Mouse (Mus musculus): Measurements from ENCODE around the gene Mylpf.

The Mylpf gene

DNA sequence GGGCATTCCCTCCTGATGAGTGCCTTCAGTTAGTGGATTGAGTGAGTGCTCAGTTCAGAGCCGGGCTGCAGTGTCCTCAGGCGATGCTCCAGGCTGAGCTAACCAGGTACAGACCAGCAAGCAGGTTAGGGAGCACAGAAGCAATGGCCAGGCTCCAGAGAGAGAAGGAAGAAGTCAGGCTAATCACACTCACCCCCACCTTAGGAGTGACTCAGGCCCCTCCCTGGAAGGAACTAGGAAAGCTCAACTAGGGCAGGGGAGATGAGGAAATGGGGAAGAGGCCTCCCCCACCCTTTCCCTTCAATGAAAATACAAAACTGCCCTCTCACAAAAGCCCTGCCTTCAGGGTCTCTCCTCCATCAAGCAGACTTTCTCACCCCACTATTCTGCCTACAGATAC, 2.1 kb upstream of the Mylpf start:
- DNase-seq (ENCODE audit: low spot score) = no peak

DNA sequence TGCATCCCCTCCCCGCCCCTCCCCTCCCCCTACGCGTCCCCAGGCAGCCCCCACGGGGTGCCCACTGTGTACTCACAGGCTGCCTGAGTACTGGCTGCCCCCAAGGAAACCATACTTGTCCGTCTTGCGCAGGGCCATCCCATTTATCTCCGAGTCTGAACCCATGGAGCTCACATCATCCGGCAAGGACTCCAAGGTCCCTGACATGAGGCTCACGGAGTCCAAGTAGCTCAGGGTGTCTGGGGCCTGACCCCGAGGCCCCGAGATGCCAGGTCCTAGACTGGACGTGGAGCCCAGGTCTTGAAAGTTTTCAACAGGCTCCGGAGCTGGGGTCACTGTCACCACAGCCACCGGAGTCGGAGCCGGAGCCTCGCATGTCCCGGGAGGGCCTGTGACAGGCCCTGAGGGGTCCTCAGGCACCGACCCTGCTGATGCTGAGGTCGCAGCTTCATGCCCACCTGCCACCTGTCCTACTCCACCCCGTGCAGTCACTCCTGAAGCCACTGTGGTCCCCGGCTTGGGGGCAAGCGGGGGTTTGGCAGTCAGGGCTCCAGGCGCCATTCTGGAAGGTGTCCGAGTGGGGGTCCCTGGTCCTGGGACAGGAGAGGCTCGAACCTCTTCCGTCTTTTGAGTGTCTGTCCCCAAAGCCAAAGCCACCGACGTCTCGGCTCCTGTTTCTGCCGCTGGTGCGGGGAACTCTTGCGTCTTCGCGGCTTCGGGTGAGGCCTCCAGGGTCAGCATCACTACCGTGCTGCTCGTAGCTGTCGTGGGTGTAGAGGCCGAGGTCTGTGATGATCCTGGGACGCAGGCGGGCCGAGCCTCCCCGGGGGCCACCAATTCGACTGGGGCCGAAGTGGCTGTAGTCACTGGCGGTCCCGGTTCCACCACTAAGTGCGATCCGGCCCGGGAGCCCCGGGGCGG, 1.1 kb upstream of the Mylpf start:
- no peak for DNase-seq (ENCODE audit: low spot score)

DNA sequence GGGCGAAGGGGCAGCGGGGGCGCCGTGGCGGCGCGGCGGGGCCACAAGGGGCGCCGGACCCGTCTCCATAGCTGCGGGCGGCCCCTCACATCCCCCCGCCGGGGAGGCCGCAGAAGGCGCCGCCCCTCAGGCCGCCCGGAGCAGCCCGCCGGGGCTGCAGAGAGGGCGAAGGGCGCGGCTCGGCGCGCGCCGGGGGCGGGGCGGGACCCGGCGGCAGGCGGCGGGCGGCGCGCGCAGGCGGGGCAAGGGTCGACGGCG, 466 bp upstream of the Mylpf start, which contains the start of gene Tbc1d10b:
Tbc1d10b (minus strand) TSS at position 174 of the 258 bp plus-strand sequence.
- DNase-seq (ENCODE audit: low spot score) = no peak

DNA sequence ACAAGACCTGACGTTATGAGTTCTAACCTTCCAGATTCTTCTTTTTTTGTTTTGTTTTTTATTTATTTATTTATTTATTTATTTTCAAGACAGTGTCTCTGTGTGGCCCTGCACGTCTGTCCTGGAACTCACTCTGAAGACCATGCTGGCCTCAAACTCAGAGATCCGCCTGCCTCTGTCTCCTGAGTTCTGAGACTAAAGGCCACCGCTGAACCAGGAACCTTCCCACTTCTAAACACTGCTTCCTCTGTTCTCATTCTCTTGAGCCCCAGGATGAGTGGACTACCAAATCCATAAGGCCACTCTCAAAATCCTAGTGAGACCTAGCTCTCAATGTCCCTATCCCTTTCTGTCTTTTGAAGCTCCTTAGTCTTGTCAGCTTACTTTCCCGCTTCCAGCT, 1.2 kb downstream of the Mylpf start:
- DNase-seq (ENCODE audit: low spot score) = no peak

DNA sequence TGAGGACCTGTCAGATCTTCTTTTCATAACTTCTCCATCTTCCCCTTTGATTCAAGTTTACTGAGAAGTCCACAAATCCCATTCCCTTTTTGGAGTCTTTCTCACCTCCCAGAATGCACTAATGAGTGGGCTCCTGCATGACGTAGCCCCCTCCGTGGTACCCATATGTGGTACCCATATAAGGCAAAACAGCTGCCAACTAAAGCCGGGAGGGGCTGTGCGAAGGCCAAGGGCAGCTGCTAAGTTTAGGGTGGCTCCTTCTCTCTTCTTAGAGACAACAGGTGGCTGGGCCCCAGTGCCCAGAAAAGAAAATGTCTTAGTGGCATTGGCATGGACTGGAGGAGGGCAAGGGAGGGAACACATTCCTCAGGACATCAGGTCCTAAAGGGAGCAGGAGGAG, 1.6 kb downstream of the Mylpf start:
- DNase-seq (ENCODE audit: low spot score) = no peak

DNA sequence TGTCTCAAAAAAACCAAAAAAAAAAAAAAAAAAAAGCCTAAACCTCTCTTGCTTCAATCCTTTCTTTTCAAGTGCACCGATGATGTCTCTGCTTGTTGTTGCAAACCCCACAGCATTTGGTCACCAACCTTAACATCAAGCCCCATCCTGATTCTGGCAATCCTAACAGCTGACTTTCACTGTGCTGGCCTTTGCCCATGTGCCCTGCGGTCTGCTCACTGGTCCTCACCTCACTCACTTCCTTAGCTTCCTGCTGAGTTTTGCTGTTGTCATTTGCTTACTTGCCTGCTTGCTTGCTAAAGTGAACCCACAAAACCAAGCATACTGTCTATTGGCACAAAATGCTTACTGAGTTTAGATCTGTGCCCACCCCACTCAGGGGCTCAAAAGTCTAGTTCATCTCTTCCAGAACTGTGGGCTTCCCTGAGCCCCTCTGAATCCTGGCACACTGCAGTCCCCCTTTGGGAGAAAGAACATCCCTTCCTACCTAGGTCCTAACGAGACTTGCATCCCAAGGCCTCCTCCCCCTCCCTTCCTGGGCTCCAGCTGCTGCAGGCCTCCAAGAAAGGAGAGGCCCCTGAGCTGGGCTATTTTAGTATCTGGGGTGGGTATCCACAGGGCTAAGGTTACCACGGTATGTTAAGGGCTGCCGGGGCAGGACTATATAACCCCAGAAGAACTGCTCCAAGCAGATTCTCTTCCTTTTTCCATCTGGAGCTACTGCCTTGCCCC, 2.5 kb downstream of the Mylpf start:
- no peak for DNase-seq (ENCODE audit: low spot score)

DNA sequence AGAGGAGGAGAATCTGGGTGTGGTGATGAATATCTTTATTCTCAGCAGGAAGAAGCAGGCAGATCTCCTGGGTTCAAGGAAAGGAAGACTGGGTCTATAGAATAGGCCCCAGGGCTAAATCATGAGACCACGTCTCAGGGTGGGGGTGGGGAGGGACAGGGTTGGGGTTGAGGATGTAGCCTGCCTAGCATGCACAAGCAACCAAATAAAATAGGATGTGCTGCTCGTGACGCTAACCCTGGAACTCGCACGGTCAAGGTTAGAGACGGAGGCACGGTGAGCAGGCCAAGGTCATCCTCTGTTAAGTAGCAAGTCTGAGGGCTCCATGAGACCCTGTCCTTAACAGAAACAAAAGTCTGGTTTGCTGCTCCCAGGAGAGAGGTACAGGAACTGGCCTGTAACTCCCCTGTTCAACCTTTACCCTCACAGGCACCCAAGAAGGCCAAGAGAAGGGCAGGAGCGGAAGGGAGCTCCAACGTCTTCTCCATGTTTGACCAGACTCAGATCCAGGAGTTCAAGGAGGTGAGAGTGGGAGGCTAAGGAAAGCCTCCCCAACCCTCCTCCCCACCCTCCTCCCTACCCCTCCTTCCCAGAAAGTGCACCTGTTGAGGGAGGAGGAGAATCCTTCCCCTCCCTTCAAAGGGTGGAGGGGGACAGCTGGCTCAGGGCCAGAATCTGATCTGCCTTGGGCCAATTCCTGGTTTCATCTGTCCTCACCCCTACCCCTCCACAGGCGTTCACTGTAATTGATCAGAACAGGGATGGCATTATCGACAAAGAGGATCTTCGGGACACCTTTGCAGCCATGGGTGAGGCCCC, 4.0 kb downstream of the Mylpf start:
- no peak for DNase-seq (ENCODE audit: low spot score)

DNA sequence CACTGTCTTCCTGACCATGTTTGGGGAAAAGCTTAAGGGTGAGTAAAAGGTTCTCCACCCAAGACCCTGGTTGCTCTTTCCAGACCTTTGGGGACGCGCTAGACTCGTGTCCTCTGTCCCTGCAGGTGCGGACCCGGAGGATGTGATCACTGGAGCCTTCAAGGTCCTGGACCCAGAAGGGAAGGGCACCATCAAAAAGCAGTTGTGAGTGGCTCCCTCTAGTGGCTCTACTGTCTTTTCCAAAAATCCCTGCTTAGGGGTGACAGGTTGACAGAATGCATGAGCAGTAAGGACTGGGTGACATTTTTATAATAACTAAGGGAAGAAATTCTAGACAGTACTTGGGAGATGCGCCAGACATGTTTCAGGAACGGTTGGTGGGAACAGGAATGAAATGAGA, 4.8 kb downstream of the Mylpf start:
- DNase-seq (ENCODE audit: low spot score) = no peak

DNA sequence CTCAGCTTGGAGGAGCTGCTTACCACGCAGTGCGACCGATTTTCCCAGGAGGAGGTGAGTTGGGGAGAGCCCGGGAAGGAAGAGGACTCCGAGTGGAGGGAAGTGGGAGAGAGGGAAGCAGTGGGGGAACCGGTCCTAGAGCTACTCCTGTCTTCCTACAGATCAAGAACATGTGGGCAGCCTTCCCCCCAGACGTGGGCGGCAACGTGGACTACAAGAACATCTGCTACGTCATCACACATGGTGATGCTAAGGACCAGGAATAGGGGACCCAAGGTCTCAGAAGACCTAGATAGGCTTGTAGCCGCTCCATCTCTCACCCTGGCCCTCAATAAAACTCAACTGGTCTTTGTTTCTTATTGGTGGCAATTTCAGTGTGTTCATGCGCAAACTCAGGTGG, 5.2 kb downstream of the Mylpf start:
- DNase-seq (ENCODE audit: low spot score) = no peak

DNA sequence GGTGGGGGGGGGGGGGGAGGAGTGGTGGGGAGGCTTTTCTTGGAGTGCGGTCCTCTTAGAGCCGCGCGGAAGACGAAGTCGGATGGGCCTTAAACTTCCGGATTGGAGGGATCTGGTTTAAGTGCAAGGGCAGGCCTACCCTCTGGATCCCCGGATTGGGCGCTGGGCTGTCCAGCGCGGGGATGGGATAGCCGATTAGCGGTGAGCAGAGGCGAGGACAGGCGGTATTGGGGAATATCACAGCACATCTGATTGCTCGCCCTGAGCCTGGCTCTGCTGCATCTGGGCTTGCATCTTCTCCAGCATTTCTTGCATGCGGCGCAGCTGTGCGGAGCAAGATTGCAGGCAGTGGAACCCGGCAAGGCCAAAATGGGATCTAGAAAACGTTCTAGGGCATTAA, 5.8 kb downstream of the Mylpf start:
- no peak for DNase-seq (ENCODE audit: low spot score)

DNA sequence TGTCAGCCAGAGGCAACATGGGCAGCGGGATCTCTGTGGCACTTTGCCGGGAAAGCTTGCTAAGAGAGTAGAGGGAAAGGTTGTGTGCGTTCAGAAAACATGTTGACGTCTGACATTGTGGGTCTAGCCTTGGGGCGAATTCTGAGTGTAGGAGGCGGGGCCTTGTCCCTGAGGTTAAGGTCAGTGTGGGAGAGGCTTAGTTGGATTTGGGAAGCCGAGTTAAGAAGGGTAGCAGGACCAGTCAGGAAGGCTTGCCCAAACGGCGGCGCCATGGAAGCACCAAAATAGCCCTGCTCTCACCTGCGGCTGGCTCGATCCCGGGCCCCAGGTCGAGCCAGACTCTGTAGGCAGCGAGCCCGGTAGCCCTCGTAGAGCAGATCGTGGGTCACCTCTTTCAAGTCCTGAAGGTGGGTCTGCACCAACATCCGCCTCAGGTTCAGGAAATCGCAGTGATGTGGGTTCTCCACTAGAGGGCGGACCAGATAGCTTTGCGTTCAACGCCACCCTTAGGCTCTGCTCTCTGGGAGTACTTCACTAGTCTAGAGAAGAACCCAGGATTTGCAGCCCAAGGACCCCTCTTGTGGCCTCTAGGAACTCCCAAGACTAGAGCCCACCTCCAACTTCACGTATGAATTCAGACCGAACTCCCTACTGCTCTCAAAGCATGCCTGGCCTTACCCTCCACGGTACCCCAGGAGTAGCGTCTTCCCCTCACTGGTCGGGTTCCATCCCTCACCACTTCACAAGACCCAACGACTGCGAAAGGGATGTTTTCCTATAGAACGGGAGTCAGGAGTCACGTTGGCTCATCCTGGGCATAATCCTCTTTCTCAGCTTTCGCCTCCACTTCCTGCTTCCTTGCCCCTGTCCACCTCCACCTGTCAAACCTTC, 6.5 kb downstream of the Mylpf start:
- DNase-seq (ENCODE audit: low spot score) = peak; percentile 47

DNA sequence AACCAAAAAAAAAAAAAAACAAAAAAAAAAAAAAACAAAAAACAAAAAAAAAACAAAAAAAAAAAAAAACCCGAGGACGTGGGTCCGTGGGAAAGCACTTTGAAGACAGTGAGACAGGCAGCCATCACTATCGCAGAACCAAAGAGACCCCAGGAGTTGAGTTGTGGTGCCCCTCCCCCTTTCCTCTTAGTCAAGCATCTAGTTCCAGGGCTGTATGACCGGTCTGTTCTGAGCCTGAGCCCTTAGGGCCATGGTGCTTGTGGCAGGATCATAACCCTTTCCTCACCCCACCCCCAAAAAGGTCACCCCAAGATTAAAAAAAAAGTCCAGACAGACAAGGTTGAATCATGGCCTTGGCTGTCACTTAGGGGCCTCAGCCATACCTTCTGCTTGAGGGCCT, 7.6 kb downstream of the Mylpf start:
- no peak for DNase-seq (ENCODE audit: low spot score)

DNA sequence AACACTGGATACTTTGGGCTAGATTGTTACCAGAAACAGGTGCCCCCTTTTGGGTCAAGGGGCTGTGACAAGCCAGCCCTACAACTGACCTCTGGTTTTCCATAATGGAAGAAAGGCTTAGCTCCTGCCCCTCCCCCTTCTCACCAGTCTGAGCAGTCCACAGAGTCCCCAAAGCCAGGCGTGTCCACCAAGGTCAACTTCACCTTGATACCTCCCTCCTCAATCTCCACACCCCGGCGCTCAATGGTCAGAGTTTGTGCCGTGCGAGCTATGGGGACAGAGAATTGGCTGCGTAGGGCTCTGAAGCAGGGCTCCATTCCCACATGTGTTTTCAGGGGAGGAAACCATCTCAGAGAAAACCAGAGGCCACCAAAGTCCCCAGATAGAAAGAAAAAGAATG, 8.8 kb downstream of the Mylpf start:
- no peak for DNase-seq (ENCODE audit: low spot score)

DNA sequence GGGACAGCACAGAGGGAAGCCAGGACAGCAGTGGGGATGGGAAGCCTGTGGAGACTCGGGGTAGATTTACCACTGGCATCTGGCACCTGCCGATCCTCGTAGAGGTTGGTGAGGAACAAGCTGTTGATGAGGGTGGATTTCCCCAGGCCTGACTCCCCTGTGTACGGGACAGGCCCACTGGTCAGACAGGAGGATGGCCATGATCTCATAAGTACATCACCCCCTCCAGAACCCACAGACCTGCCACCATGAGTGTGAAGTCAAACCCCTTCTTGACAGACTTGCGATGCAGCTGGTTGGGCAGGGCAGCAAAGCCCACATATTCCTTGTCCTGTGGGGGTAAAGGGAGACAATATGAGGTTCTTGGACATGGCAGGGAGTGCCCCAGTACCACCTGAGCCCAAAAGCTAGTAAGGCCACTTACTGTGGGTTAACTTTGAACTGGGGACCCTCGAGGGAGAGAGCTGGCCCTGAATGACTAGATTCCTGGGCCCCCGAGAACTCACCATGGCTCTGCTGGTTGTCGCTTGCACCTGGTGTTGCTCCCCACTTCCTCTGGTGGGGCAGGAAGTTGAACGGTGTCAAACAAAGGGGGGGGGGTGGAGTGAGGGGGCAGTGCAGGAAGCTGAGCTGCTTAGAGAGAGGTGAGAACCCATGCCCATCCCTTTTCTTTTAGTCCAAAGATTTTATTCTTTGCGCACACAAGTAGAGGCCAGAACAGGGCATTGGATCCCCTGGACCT, 9.4 kb downstream of the Mylpf start:
- DNase-seq (ENCODE audit: low spot score) = no peak

DNA sequence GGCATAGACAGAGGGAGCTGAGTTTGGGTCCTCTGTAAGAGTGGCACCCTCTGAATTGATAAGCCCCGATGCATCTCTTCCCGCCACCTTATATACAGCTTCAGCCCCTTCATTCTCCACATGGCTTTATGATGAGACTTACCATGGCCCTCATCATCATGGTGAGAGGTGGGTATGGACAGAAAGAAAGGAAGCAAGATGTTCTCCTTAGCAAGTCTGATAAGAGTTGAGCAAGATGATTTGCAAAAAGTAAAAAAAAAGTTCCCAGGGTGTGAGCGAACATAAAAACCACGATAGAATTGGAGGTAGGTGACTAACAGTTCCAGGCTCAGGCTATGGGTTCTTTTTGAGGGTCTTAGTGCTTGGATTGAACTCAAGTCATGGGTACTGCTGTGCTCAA, 10.0 kb downstream of the Mylpf start:
- DNase-seq (ENCODE audit: low spot score) = no peak

DNA sequence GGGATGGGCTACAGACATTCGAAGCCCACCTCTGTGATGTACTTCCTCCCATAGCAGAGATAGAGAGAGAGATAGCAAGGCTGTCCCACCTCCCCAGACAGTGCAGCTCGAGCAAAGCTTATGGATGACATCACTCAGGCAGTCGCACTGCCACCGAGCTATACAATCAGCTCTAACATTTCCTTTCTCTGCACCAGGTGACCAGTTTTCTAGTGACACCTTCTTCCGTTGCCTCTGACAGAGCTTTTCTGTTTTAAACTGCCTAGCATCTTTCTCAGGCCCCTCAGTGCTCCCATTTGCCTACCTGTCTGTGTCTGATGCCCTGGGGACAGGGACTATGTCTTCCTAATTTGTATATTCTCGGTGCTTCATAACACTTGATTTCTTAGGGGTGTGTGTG, 11.8 kb downstream of the Mylpf start:
- no peak for DNase-seq (ENCODE audit: low spot score)

DNA sequence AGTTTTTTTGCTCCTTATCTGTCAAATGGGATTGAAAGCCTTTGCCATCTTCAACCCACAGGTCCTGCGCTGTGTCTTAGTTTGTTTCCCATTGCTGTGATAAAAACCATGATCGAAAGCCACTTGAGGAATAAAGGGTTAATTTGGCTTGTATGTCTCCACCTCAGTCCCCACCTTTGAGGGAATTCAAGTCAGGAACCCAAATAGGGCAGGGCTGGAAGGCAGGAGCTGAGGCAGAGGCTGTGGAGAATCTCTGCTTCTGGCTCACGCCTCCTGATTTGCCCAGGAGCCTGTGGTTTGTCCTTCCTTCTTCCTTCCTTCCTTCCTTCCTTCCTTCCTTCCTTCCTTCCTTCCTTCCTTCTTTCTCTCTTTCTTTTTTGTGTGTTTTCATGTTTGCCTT, 14.4 kb downstream of the Mylpf start:
- no peak for DNase-seq (ENCODE audit: low spot score)

DNA sequence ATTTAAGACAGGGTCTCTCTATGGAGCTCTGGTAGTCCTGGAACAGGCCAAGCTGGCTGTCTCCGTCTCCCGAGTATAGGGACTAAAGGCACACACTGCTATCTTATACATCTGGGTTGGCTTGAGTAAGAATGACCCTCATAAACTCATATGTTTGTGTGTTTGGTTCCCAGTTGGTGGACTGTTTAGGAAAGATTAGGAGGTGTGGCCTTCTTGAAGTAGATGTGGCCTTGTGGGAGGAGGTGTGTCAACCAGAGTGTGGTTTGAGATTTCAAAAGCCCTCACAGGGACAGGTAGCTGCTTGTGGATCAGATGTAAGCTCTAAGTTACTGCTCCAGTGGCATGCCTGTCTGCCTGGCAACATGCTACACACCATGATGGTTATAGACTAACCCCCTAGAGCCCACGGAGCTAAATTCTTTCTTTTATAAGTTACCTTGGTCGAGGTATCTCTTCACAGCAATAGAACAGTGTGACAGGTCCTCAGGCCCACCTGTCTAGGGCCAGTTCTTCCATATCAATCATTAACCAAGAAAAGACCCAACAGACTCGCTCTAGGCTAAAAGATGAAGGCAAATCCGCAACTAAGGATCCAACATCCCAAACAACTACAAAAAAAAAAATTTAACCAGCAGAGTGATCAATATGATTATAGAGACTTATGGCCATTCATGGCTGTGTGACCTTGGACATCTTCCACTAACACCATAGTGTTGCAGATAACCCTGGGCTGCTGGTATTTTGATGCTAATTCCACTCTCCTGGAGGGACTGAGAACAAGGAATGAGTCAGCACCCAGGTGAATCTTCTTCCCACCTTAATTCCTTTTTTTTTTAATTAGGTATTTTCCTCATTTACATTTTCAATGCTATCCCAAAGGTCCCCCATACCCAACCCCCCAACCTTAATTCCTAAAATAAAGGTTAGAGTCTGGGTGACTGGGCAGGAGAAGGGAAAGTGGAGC, 15.1 kb downstream of the Mylpf start:
- DNase-seq (ENCODE audit: low spot score) = no peak

DNA sequence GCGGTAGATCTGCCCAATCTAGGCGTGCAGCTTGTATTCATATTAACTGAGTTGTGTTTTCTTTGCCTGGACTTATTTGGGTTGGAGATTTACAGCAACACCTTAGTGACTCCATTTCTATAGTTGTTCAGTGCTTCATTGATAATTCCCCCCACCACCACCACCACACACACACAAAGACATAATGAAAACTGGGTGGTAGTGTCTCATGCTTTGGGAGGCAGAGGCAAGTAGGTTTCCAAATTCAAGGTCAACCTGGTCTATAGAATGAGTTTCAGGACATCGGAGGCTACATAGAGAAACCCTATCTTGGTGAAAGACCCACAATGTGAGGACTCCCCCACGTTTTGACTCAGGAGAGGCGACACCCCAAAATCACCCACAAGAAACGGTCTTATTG, 15.9 kb downstream of the Mylpf start:
- no peak for DNase-seq (ENCODE audit: low spot score)

Data from layer of hippocampus, adult 9-10 months (tissue).